Mouse (Mus musculus) lung, postnatal 0 days (tissue): ENCODE results near the gene Fgd4.

ENCODE experiments used
- CTCF ChIP-seq: IDR thresholded peaks from 2 replicates; pipeline ENCODE4 v1.5.1; 2016; ENCODE audit warnings: antibody characterized with exemption, mild to moderate bottlenecking
- EP300 ChIP-seq: IDR thresholded peaks from 2 replicates; pipeline ENCODE4 v1.6.1; 2016; ENCODE audit warnings: antibody characterized with exemption, mild to moderate bottlenecking, control low read depth

GRCm38 (mm10) chr16:16549105-16549504 lies 51.2 kb downstream of the Fgd4 start:
- TF ChIP-seq EP300 = no peak
- no peak for TF ChIP-seq CTCF
